Mouse (Mus musculus): ENCODE measurements around the gene Bco2.

DNA sequence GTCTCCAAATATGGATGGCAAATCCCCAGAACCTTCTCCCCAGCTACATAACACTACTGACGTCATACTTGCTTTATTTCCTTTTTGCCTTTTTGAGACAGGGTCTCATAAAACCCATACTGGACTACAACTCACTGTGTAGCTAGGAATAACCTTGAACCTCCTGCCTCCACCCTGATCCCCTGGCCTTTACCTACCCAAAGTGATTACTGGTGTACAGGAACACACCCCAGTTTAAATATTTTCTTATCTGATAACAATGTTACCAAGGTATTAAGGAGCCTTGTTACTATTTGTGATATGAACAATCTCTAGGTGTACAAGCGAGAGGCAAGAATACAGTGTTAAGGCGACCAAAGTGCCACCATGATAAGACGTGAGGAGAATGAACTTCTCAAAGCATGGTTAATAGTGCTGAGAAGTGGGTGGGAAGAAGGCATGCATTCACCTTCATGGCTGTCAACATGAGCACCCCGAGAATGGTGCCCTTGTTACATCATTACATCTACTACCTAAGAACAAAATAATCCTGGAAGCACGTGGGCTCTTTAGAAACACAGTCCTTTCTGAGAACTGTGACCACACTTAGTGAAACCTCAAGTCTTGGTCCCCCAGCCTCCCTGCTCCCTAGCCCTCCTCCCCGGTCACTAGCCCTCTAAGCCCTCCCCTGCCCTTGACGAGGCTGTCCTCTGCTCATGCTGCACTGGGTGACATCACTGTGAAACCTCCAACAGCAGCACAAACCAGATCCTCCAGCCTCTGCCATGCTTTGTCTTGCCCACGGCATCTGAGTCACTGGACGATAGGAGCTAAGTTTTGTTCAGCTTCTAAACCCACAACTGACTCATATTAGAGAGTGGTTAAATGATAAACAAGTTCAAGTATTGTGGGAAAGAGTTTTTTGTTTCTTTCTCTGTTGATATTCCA, 14.9 kb upstream of the Bco2 start:
- TF ChIP-seq CTCF (IDR thresholded peaks at IDR 0.05; ENCODE audit: extremely low read depth, insufficient read depth, low read length) (no peak), POLR2A (IDR thresholded peaks at IDR 0.05; ENCODE audit: extremely low read depth, insufficient read depth, low read length) (no peak)
